ENCODE assay signal across 11 mouse cellular contexts in the genomic region with DNA sequence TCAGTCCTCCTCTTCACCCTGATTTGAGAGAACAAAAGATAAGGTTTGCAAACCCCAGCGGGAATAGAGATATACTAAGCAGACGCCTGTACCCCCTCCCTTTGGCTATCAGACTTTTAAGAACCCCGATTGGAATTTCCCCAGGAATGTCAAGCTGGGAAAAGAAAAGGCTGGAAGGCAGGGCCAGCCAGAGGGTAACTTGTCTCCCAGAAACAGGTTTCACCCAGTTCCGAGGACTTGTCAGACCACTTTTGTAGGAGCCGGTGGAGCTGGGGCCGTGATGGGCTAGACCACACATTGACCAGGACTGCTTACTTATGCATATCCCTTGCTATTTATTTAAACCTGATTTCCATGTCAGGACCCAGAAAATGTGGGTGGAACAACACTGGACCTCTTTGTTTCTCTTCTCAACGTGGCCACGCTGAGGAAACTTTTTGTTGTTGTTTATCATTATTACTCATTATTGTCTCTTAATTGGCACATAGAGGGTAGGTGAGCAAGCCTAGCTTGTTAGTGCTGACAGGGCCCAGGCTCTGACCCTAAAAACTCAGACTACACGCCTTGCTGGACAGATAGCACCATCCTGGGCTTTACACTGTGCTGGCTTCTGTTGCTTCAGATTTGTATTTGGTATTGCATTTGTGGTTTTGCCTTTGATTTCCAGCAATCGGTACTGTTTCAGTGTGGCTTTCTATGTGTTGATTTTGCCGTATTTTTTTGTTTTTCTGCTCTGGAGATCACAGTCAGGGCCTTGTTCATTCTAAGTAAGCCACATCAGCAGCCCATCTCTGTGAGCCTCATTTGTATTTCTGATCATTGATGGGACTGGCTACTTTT. TPM values are rescaled to one million over a fixed set of nuclear protein-coding genes. Genes with fewer than 3 reads are reported as not detected.
DNase-seq lines count a peak whose midpoint lies in the region; ATAC-seq and TF ChIP-seq lines count a peak whose summit lies in the region.
"Had no signal": no experiment of that assay in that cellular context is flagged by ENCODE, and none has a peak within 500 bp of the region (broad histone marks: within the 10 kb centered on the region; RNA-seq: fewer than 3 reads in every experiment).

No protein-coding gene starts in this region.

- peak overlapping the region; percentile 95 for H3K27ac ChIP-seq in heart, embryonic 13.5 days (replicated peaks)
- peak overlapping the region; percentile 39; the same call in 1 of the 2 replicates for H3K27ac ChIP-seq in hindbrain, embryonic 14.5 days
- H3K27ac ChIP-seq in thymus, adult 2 months (ENCODE audit: control insufficient read depth, insufficient read depth, low read length): no peak overlapping the region
- H3K27ac ChIP-seq: liver, embryonic 15.5 days had no signal

- peaks cover 93% of the 10 kb centered on the region for H3K4me1 ChIP-seq in heart, embryonic 13.5 days
- H3K4me1 ChIP-seq in hindbrain, embryonic 14.5 days (replicated peaks; ENCODE audit: control insufficient read depth, insufficient read depth, low read length): peaks cover 36% of the 10 kb centered on the region
- H3K4me1 ChIP-seq in thymus, adult 2 months (replicated peaks; ENCODE audit: control insufficient read depth, insufficient read depth, low read length): peaks cover 5% of the 10 kb centered on the region; the same call in 1 of the 2 replicates

- peak overlapping the region; percentile 73 for H3K9ac ChIP-seq in heart, embryonic 13.5 days
- no peak overlapping the region for H3K9ac ChIP-seq in hindbrain, embryonic 14.5 days
- H3K9ac ChIP-seq: liver, embryonic 15.5 days had no signal

- no peak overlapping the region for H3K4me3 ChIP-seq in heart, embryonic 13.5 days
- H3K4me3 ChIP-seq in hindbrain, embryonic 14.5 days (replicated peaks; ENCODE audit: low read length): no peak overlapping the region
- H3K4me3 ChIP-seq in thymus, adult 2 months (ENCODE audit: control insufficient read depth, insufficient read depth, low read length): no peak overlapping the region
- H3K4me3 ChIP-seq: liver, embryonic 15.5 days had no signal

- H3K27me3 ChIP-seq in heart, embryonic 13.5 days (replicated peaks): no peaks in the 10 kb centered on the region
- no peaks in the 10 kb centered on the region for H3K27me3 ChIP-seq in hindbrain, embryonic 14.5 days (ENCODE audit: control insufficient read depth, insufficient read depth, low read length)
- H3K27me3 ChIP-seq in thymus, adult 2 months (ENCODE audit: control insufficient read depth, insufficient read depth, low read length): no peaks in the 10 kb centered on the region

- H3K9me3 ChIP-seq in heart, embryonic 13.5 days: no peaks in the 10 kb centered on the region
- H3K9me3 ChIP-seq in hindbrain, embryonic 14.5 days (ENCODE audit: control insufficient read depth, low read length): no peaks in the 10 kb centered on the region
- H3K9me3 ChIP-seq: liver, embryonic 15.5 days had no signal

- H3K36me3 ChIP-seq in heart, embryonic 13.5 days: no peaks in the 10 kb centered on the region
- H3K36me3 ChIP-seq in hindbrain, embryonic 14.5 days (replicated peaks; ENCODE audit: control insufficient read depth, insufficient read depth): no peaks in the 10 kb centered on the region
- no peaks in the 10 kb centered on the region for H3K36me3 ChIP-seq in thymus, adult 2 months (ENCODE audit: control insufficient read depth, insufficient read depth, low read length)
- H3K36me3 ChIP-seq: liver, embryonic 15.5 days had no signal

- DNase-seq in heart, postnatal 4 days: no peak
- DNase-seq in Muller cell, postnatal 12 days (ENCODE audit: inconsistent ontology term): peak; percentile 55
- DNase-seq in hindbrain, embryonic 14.5 days (ENCODE audit: low spot score): no peak
- peak; percentile 55 for DNase-seq in lung, postnatal 10 days
- DNase-seq in gastrocnemius, postnatal 4 days (ENCODE audit: low spot score in 2 of 2): no peak
- DNase-seq in thymus, adult 2 months: no peak
- DNase-seq: right cerebral cortex, postnatal 14 days had no signal

- peak overlapping the region; percentile 32 for H3K4me2 ChIP-seq in heart, embryonic 13.5 days
- H3K4me2 ChIP-seq in hindbrain, embryonic 14.5 days (replicated peaks): no peak overlapping the region
- H3K4me2 ChIP-seq: liver, embryonic 15.5 days had no signal

- TF ChIP-seq POLR2A in thymus, adult 2 months (IDR thresholded peaks at IDR 0.05; ENCODE audit: control insufficient read depth, extremely low read depth, insufficient read depth, low read length, poor library complexity): no peak

- 17% methylated on average over 11 of the region's 11 CpGs for WGBS in heart, embryonic 13.5 days
- 22% methylated on average over 11 of the region's 11 CpGs for WGBS in hindbrain, embryonic 14.5 days
- 88% methylated on average over 11 of the region's 11 CpGs for whole genome bisulfite sequencing in thymus, adult 2 months

- TF ChIP-seq CTCF in thymus, adult 2 months (IDR thresholded peaks at IDR 0.05; ENCODE audit: borderline replicate concordance, control insufficient read depth, extremely low read depth, insufficient read depth, low read length, poor library complexity): no peak

- ATAC-seq in heart, embryonic 13.5 days (ENCODE audit: extremely low read depth, insufficient number of reproducible peaks, low FRiP score, low TSS enrichment): no peak
- ATAC-seq in hindbrain, embryonic 14.5 days (ENCODE audit: low FRiP score): no peak
- no peak for ATAC-seq in inflammation-experienced regulatory T-cells, adult 6 months
- ATAC-seq: CD4-positive, CD25-positive, alpha-beta regulatory T cell, adult 4 months had no signal

RNA-seq across cellular contexts. Expression of gene Fignl1, which starts 20.6 kb away (rescaled TPM):
- 52.9 and 58.7 TPM in 2 replicates for polyA plus RNA-seq in heart, embryonic 13.5 days (2015; fragmentation: Nextera tagmentation; extraction: Ambion mirVana)
- 10 to 100 TPM; 18.7 to 19.9 TPM for total RNA-seq in heart, postnatal 4 days (2021)
- polyA plus RNA-seq in hindbrain, embryonic 14.5 days (2014; fragmentation: Nextera tagmentation; extraction: Ambion mirVana): 13.3 and 14.8 TPM in 2 replicates
- 10 to 100 TPM; 10.3 to 12.1 TPM for total RNA-seq in gastrocnemius, postnatal 4 days (2021)
- polyA plus RNA-seq in thymus, adult 2 months (2012; rRNA removed): 18.9 and 29.3 TPM in 2 replicates
- 10 to 100 TPM in 2 of 3 experiments, 1 to 10 TPM in 1; 8.4 to 75.9 (median 10.4) TPM for polyA plus RNA-seq in inflammation-experienced regulatory T-cells, adult 6 months (2017; shearing (Covaris generic))

Comparison
In these comparisons a context has a peak if more than half of its experiments do, and no peak if none do; other contexts are left out.
1. DNase-seq: peak in Muller cell, postnatal 12 days (single experiment) and lung, postnatal 10 days (single experiment); none in heart, postnatal 4 days (single experiment), hindbrain, embryonic 14.5 days (single experiment), gastrocnemius, postnatal 4 days (0 of 2) and thymus, adult 2 months (single experiment).